Mouse (Mus musculus) gonadal fat pad, adult 2 months (tissue): ENCODE data around the gene Pbld2. TPM values are rescaled to one million over a fixed set of nuclear protein-coding genes. Genes with fewer than 3 reads are reported as not detected.
"Not testable (repeated sequence)": the region's sequence is repeated elsewhere in the genome, so short reads cannot be mapped to it uniquely, and the experiment has no call there.

Source experiments
- DNase-seq: peaks from one replicate; pipeline ENCODE4 v3.0.0-alpha.2; 2012; ENCODE audit warnings: low read depth
- polyA plus RNA-seq: library from polyadenylated mRNA; depleted of rRNA; stranded (reverse); fragments of >200 nt; gene quantifications from 2 replicates; pipeline ENCODE4 v1.2.3, GENCODE M21; 2012

The Pbld2 gene
- polyA plus RNA-seq, 1 experiment, result 6.4 TPM

- DNase-seq, result no peak
Observed at GRCm38 (mm10) chr10:63025491-63026011, 1.4 kb downstream of the Pbld2 start.

GRCm38 (mm10) chr10:63026156-63026794 lies 2.2 kb downstream of the Pbld2 start:
- DNase-seq, result no peak

- no peak for DNase-seq
Observed at GRCm38 (mm10) chr10:63026795-63027160, 2.7 kb downstream of the Pbld2 start.

GRCm38 (mm10) chr10:63027376-63028161 lies 3.5 kb downstream of the Pbld2 start:
- no peak for DNase-seq

GRCm38 (mm10) chr10:63028396-63028795 lies 4.3 kb downstream of the Pbld2 start:
- no peak for DNase-seq

GRCm38 (mm10) chr10:63032267-63032666 lies 8.2 kb downstream of the Pbld2 start:
- no peak for DNase-seq

- DNase-seq, result no peak
Observed at GRCm38 (mm10) chr10:63032956-63033355, 8.8 kb downstream of the Pbld2 start.

GRCm38 (mm10) chr10:63038571-63039320 lies 14.6 kb downstream of the Pbld2 start:
- DNase-seq, result no peak

GRCm38 (mm10) chr10:63039867-63040628 lies 15.9 kb downstream of the Pbld2 start:
- DNase-seq, result no peak

- DNase-seq, result no peak
Observed at GRCm38 (mm10) chr10:63043154-63043553, 19.0 kb downstream of the Pbld2 start.

- DNase-seq, result no peak
Observed at GRCm38 (mm10) chr10:63047751-63048150, 23.6 kb downstream of the Pbld2 start.

GRCm38 (mm10) chr10:63049106-63049505 lies 25.0 kb downstream of the Pbld2 start:
- no peak for DNase-seq

- DNase-seq, result no peak
Observed at GRCm38 (mm10) chr10:63051267-63051666, 27.2 kb downstream of the Pbld2 start.

GRCm38 (mm10) chr10:63052011-63052410 lies 27.9 kb downstream of the Pbld2 start:
- DNase-seq, result no peak

- DNase-seq, result no peak
Observed at GRCm38 (mm10) chr10:63053007-63053406, 28.9 kb downstream of the Pbld2 start.

GRCm38 (mm10) chr10:63054071-63054470 lies 30.0 kb downstream of the Pbld2 start:
- not testable (repeated sequence) for DNase-seq

GRCm38 (mm10) chr10:63054586-63054985 lies 30.5 kb downstream of the Pbld2 start:
- no peak for DNase-seq

GRCm38 (mm10) chr10:63056966-63057750 lies 33.0 kb downstream of the Pbld2 start:
- no peak for DNase-seq

- DNase-seq, result no peak
Observed at GRCm38 (mm10) chr10:63059862-63060261, 35.7 kb downstream of the Pbld2 start, which contains the start of gene Pbld1. Gene Pbld1 (plus strand): TSS chr10:63060162.

- peak; percentile 55 for DNase-seq
Observed at GRCm38 (mm10) chr10:63060406-63060805, 36.3 kb downstream of the Pbld2 start.

GRCm38 (mm10) chr10:63061266-63061665 lies 37.2 kb downstream of the Pbld2 start:
- DNase-seq, result no peak
